Mouse (Mus musculus) G1E (cell line): ENCODE results near the gene 2610301B20Rik.

Experiments
- CTCF ChIP-seq: IDR thresholded peaks from 2 replicates; pipeline ENCODE4 v1.5.1; 2012; ENCODE audit warnings: low read depth, low read length, inconsistent platforms, mixed read lengths
- GATA1 ChIP-seq: IDR thresholded peaks from 2 replicates; pipeline ENCODE4 v1.6.1; 2012; ENCODE audit warnings: borderline replicate concordance, low read length, inconsistent platforms, mixed read lengths
- GATA2 ChIP-seq: IDR thresholded peaks from 2 replicates; pipeline ENCODE4 v1.6.1; 2012; ENCODE audit warnings: low read depth, low read length, inconsistent platforms, borderline replicate concordance
- POLR2AphosphoS5 ChIP-seq: IDR thresholded peaks from 2 replicates; pipeline ENCODE4 v1.6.1; 2012; ENCODE audit warnings: low read depth, low read length, inconsistent platforms; ENCODE audit not compliant: insufficient replicate concordance
- TAL1 ChIP-seq: conservative IDR thresholded peaks from 2 replicates; pipeline ENCODE4 v1.6.1; 2012; ENCODE audit warnings: low read depth, low read length, inconsistent platforms, mixed read lengths

GRCm38 (mm10) chr4:10932091-10932745 is 57.9 kb downstream of the 2610301B20Rik start:
- TF ChIP-seq CTCF (no peak), GATA1 (no peak), TAL1 (no peak), POLR2AphosphoS5 (no peak), GATA2 (no peak)
